Mouse (Mus musculus) liver, embryonic 16.5 days (tissue): Measurements from ENCODE around the gene Fam71e2. TPM values are rescaled to one million over a fixed set of nuclear protein-coding genes. Genes with fewer than 3 reads are reported as not detected.

Source experiments
- ATAC-seq: fragments of 200-750 bp; cut with Nextera tagmentation; 2 replicates; pipeline ENCODE4 v1.8.0; 2017; ENCODE audit warnings: low read depth, mild to moderate bottlenecking, moderate number of reproducible peaks, moderate library complexity
- H3K27ac ChIP-seq: fragments of 300-500 bp; sonication (generic); 2 replicates; pipeline ENCODE4 v1.5.1; 2014; ENCODE audit warnings: mild to moderate bottlenecking, low read length
- H3K27me3 ChIP-seq: fragments of 300-500 bp; sonication (generic); 2 replicates; pipeline ENCODE4 v1.6.1; 2014; ENCODE audit warnings: low read depth, low read length, mixed read lengths; ENCODE audit not compliant: control insufficient read depth, insufficient read depth
- H3K36me3 ChIP-seq: fragments of 300-500 bp; sonication (generic); 2 replicates; pipeline ENCODE4 v1.6.1; 2014; ENCODE audit warnings: mild to moderate bottlenecking; ENCODE audit not compliant: control insufficient read depth, insufficient read depth
- H3K4me1 ChIP-seq: fragments of 300-500 bp; sonication (generic); 2 replicates; pipeline ENCODE4 v1.6.1; 2014; ENCODE audit warnings: low read depth, low read length, mixed read lengths; ENCODE audit not compliant: control insufficient read depth
- H3K4me2 ChIP-seq: fragments of 300-500 bp; sonication (generic); 2 replicates; pipeline ENCODE4 v1.6.1; 2014; ENCODE audit warnings: low read depth, low read length, mixed read lengths
- H3K4me3 ChIP-seq: fragments of 300-500 bp; sonication (generic); 2 replicates; pipeline ENCODE4 v1.5.1; 2014; ENCODE audit warnings: low read depth, mild to moderate bottlenecking, low read length
- H3K9ac ChIP-seq: fragments of 300-500 bp; sonication (generic); 2 replicates; pipeline ENCODE4 v1.6.1; 2014; ENCODE audit warnings: low read depth, low read length
- H3K9me3 ChIP-seq: fragments of 300-500 bp; sonication (generic); replicated peaks from 2 replicates; pipeline ENCODE4 v1.6.1; 2016; ENCODE audit warnings: low read length; ENCODE audit not compliant: control insufficient read depth
- WGBS: fragments of 180-500 bp; shearing (Covaris S2); extraction: QIAGEN DNeasy Blood & Tissue Kit; methylation state at CpG from one replicate; pipeline ENCODE4 v1.1.7; 2014; ENCODE audit not compliant: insufficient replicate concordance; 5-methylcytosine and 5-hydroxymethylcytosine counted together
- polyA plus RNA-seq: library from polyadenylated mRNA; unstranded; fragments of >200 nt; fragmentation: Nextera tagmentation; extraction: Ambion mirVana; gene quantifications from 2 replicates; pipeline ENCODE4 v1.2.1, GENCODE M21; 2015

The Fam71e2 gene
- polyA plus RNA-seq, 1 experiment from 2014 or later, result not detected

DNA sequence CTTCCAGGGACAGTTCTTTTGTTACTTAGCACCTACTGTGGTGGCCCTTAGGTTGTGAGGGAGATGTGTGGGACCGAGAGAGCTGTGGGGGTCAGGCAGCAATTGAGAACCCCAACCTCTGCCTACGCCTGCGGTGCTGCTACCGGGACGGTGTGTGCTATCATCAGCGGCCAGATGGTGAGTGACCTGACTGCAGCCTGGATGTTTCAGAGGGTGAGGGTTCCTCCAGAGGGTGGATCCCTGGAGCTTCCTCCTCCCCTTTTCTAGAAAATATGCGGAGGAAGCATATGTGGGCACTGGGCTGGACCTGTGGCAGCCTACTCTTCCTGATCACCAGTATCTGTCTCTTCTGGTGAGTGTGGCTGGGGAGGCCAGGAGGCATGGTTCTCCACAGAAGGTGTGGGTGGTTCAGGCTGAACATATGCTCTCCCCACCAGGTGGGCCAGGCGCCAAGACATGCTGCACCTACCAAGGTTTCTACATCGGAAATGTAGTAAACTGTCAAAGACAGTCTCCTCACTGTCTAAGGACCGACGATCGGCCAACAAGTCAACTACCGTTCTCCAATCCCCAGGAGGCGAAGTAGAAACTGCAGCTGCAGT is 12.7 kb upstream of the Fam71e2 start:
- Histone ChIP-seq H3K4me1 (peaks cover 24% of the 10 kb centered on the region), H3K9ac (peak overlapping the region; percentile 18; the same call in 1 of the 2 replicates), H3K4me2 (no peak overlapping the region), H3K9me3 (no peaks in the 10 kb centered on the region), H3K36me3 (no peaks in the 10 kb centered on the region; the same call in 1 of the 2 replicates), H3K27me3 (peaks cover 26% of the 10 kb centered on the region), H3K4me3 (no peak overlapping the region), H3K27ac (no peak overlapping the region)
- 47% methylated on average over 14 of the region's 14 CpGs for WGBS
- peak; percentile 47 for ATAC-seq

DNA sequence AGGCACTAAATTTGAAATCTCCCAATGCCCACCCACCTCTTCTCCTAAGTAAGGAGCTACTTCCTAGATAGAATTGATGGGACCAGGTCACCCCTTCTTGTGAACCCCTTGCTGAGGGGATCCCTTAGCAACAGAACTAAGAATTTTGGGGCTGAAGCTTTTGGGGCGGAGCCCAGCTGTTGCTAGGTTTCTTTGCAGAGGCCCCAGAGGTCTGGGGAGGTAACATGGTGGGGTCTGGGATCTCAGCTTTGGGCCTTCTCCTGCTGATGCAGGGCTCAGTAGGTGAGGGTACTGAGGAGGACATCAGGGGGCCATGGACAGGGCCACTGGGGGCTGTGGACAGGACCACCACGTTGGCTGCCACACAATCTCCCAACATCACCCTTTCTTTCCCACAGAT is 11.7 kb upstream of the Fam71e2 start, which contains the start of the genes Il11 and Tmem190:
Gene Il11, minus strand, starts transcription at position 101 of the 400 bp plus-strand sequence.
Gene Tmem190, plus strand, starts transcription at position 179 of the 400 bp plus-strand sequence.
- Histone ChIP-seq H3K4me2 (no peak within 1 kb of the TSS), H3K9me3 (no peaks in the 10 kb centered on the region), H3K27ac (no peak within 1 kb of the TSS), H3K36me3 (no peaks in the 10 kb centered on the region; the same call in 1 of the 2 replicates), H3K4me3 (no peak within 1 kb of the TSS), H3K9ac (peak within 1 kb of the TSS; percentile 18; the same call in 1 of the 2 replicates), H3K4me1 (peaks cover 18% of the 10 kb centered on the region), H3K27me3 (peaks cover 36% of the 10 kb centered on the region)
- WGBS, result 80% methylated on average over 2 of the region's 2 CpGs
- no peak for ATAC-seq

DNA sequence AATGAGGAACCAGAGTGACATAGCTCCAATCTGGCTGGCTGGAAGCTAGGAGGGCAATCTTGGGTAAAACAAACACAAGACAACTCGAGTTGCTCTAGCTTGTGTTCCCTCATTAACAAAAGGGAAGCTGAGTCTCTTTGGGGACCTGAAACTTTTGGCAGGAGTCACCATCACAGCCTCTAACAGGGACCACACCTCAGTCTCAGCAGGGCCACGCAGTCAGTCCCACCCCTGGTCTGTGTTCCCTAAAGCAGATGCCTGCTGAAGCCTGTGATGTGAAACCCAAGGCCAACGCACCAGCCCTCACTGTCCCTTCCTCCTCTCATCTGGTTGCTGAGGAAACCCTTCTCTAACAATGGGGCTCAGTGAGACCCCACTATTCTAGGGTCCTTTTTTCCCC is 11.0 kb upstream of the Fam71e2 start:
- Histone ChIP-seq H3K9ac (no peak overlapping the region), H3K27ac (no peak overlapping the region), H3K9me3 (no peaks in the 10 kb centered on the region), H3K4me2 (no peak overlapping the region), H3K36me3 (no peaks in the 10 kb centered on the region; the same call in 1 of the 2 replicates), H3K27me3 (peaks cover 42% of the 10 kb centered on the region), H3K4me3 (no peak overlapping the region), H3K4me1 (peaks cover 14% of the 10 kb centered on the region)
- WGBS, result 35% methylated on average over 3 of the region's 3 CpGs
- no peak for ATAC-seq

DNA sequence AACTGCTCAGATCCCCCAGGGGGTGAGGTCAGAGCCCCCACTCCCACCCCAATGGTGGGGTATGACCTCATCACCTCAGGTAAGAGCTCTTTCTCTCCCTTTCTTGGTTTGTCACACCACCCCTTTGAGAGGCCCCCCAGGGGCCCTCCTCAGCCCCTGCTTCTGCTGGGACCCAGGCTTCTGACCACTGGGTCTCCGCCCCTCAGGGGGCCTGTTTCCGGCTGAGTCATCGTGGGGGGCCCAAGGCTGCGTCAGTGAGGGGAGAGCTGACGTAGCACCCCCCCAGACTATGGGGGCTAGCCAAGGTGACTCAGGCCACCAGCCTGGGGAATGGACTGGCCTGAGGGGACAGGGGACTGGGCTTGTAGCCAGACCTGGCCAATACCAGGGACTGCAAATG is 8.8 kb upstream of the Fam71e2 start:
- H3K9me3 ChIP-seq, result no peaks in the 10 kb centered on the region
- ATAC-seq, result no peak
- WGBS, result 7% methylated on average over 5 of the region's 5 CpGs
- no peak overlapping the region for H3K4me3 ChIP-seq
- no peak overlapping the region for H3K9ac ChIP-seq
- H3K36me3 ChIP-seq, result no peaks in the 10 kb centered on the region; the same call in 1 of the 2 replicates
- H3K4me2 ChIP-seq, result no peak overlapping the region
- no peak overlapping the region for H3K27ac ChIP-seq
- H3K4me1 ChIP-seq, result peaks cover 14% of the 10 kb centered on the region
- peaks cover 64% of the 10 kb centered on the region for H3K27me3 ChIP-seq

DNA sequence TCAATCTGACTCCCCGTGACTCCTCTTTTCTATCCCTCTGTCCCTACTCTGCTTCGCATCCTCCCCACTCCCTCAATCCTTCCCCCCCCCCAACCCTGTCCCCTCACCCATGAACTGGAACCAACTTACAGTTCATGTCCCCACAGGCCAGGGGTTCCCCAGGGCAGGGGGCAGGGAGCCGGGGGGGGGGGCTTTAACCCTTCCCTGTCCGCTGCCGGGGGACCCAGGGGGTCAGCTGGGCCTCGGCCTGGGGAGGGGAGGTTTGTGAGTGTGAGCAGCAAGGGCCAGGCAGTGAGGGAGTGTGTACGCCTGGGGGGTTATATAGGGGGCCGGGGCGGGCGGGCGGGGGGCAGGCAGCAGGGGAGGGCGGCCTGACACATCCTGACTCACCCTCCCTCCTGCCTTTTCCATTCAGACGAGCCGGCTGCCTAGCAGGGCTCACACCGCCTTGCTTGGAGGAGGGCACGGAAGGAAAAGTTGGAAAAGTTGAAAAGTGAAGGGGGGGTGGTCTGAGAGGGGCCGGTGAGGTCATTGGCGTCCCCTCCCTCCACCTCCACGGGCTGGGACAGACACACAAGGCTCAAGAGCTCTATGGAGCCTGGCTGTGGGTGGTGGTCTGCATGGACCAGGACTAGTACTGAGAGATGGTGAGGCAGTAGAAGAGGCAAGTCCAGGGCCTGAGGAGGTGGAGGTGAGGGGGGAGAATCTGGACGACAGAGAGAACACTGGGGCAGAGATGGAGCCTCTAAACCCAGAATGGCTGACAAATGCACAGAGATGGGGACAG is 6.9 kb upstream of the Fam71e2 start:
- Histone ChIP-seq H3K9ac (no peak overlapping the region), H3K27me3 (peaks cover 75% of the 10 kb centered on the region), H3K36me3 (no peaks in the 10 kb centered on the region), H3K4me3 (no peak overlapping the region), H3K9me3 (no peaks in the 10 kb centered on the region), H3K27ac (no peak overlapping the region), H3K4me2 (no peak overlapping the region), H3K4me1 (peaks cover 4% of the 10 kb centered on the region)
- WGBS, result 11% methylated on average over 20 of the region's 20 CpGs
- no peak for ATAC-seq

DNA sequence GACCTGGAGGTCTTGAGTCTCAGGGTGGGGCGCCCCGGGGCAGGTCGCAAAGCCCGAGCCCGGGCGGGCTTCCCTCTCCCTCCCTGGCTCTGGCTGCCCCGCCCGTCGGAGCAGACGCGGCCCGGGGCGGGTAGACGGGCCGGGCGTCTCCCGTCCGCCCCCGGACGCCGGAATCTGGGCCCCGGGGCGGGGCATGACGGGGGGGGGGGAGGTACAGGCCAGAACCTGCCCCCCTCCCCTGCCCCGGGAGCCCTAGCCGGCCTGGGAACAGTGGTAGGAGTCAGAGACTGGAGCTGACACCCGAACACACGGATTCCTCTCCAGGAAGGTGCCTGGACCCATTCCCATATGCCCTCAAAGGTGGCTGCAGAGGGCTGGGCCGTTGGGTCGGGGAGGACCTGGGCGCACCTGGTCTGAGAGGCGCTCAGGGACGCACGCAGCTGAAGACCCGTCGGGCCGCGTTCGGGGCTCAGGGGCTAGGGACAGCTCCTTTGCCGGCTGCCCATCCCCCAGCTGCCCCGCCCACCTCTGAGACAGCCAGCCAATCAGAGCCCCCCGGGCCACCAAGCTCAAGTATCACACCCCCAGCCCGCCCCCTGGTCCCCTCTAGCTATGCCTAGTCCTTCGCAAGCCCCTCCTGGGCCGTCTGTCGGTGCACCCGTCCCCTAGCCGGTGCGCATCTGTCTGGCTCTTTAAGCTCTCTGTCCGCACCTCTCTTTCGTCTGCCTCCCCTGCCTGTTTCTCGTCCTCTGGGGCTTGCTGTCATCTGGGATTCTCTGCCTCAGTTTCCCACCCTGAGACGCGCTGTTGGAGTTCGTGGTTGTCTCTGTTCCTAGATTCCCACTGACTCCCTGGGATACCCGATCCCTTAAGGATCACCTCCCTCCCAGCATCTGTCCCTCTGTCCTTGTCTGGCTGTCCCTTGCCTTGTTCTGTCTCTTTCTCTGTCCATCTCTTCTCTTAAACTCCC is 6.0 kb upstream of the Fam71e2 start:
- Histone ChIP-seq H3K27me3 (peaks cover 73% of the 10 kb centered on the region), H3K36me3 (no peaks in the 10 kb centered on the region), H3K4me1 (peaks cover 4% of the 10 kb centered on the region), H3K4me3 (peak overlapping the region; percentile 50), H3K27ac (no peak overlapping the region), H3K9me3 (no peaks in the 10 kb centered on the region), H3K4me2 (peak overlapping the region; percentile 54), H3K9ac (no peak overlapping the region)
- WGBS, result 1% methylated on average over 41 of the region's 56 CpGs
- ATAC-seq, result peak; percentile 66

DNA sequence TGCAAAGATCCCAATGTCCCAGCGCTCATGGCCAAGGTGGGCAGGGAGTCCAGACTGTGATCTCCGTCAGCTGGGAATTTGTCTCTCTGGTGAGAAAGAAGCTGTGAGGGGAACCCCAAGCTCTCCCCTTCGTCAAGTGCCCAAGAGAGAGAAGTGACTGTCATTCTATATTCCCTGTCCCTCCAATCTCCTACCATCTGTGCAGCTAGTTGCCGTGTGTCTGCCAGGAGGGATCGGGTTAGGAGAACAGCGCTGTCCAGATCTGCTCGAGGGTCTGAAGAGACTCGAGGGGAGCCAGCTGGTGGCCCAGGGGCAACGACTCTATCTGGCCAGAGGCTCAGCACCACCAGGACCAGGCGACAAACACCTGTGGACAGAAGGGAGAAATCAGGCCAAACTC is 5.0 kb upstream of the Fam71e2 start:
- 32% methylated on average over 10 of the region's 10 CpGs for WGBS
- no peak for ATAC-seq
- no peak overlapping the region for H3K27ac ChIP-seq
- no peaks in the 10 kb centered on the region for H3K9me3 ChIP-seq
- peaks cover 4% of the 10 kb centered on the region for H3K4me1 ChIP-seq
- H3K4me3 ChIP-seq, result no peak overlapping the region
- H3K27me3 ChIP-seq, result peaks cover 65% of the 10 kb centered on the region
- no peaks in the 10 kb centered on the region for H3K36me3 ChIP-seq
- H3K4me2 ChIP-seq, result no peak overlapping the region
- H3K9ac ChIP-seq, result no peak overlapping the region

DNA sequence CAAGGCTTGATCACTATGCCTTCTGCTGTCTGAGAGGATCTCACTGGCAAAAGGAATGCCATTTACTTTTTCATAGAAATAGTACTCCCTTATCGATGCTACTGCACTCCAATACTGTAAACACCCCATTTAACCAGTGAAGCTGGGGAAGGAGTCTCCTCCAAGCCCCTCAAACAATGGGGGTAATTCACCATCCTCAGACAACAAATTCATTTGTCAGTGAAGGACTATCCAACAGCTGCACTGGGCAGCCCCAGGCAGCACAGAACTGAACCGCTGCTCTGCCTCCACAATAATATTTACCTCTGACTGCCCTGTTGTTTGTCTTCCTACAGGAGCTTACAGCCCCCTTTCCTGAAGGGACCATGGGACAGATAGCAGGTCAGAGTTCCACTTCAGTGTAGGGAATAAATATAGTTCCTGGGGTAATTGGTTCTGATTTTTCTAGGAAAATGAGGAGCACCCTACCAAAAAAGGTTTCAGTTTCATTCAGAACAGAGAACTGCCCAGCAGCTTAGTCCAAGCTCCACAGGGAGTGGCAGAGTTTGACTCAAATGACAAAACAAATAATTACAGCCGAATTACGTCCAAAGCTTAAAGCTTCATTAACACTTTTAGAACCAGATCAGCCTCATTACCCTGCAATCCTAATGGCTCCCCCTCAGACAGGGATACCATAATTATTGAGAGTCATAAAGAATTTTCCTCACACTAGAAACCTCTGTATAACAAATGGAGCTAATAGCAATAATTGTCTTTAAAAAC is 6.0 kb downstream of the Fam71e2 start:
- no peak overlapping the region for H3K4me3 ChIP-seq
- no peaks in the 10 kb centered on the region for H3K4me1 ChIP-seq
- no peaks in the 10 kb centered on the region for H3K9me3 ChIP-seq
- H3K4me2 ChIP-seq, result no peak overlapping the region
- no peaks in the 10 kb centered on the region for H3K36me3 ChIP-seq
- no peak overlapping the region for H3K9ac ChIP-seq
- no peak overlapping the region for H3K27ac ChIP-seq
- WGBS, result 29% methylated on average over 4 of the region's 4 CpGs
- ATAC-seq, result peak; percentile 43
- H3K27me3 ChIP-seq, result peaks cover 6% of the 10 kb centered on the region
